Mouse (Mus musculus) hindbrain, embryonic 15.5 days (tissue): Measurements from ENCODE around the gene Mphosph10. TPM values are rescaled to one million over a fixed set of nuclear protein-coding genes. Genes with fewer than 3 reads are reported as not detected.

Experiments
- ATAC-seq: fragments of 200-750 bp; cut with Nextera tagmentation; 2 replicates; pipeline ENCODE4 v1.8.0; 2017; ENCODE audit warnings: low read depth, moderate number of reproducible peaks, moderate TSS enrichment; ENCODE audit not compliant: low FRiP score
- H3K27ac ChIP-seq: fragments of 300-500 bp; sonication (generic); replicated peaks from 2 replicates; pipeline ENCODE4 v1.5.1; 2015; ENCODE audit warnings: mild to moderate bottlenecking, inconsistent platforms
- H3K27me3 ChIP-seq: fragments of 300-500 bp; sonication (generic); 2 replicates; pipeline ENCODE4 v1.6.1; 2015; ENCODE audit warnings: control low read depth, inconsistent platforms
- H3K36me3 ChIP-seq: fragments of 300-500 bp; sonication (generic); 2 replicates; pipeline ENCODE4 v1.6.1; 2015; ENCODE audit warnings: control low read depth, inconsistent platforms
- H3K4me1 ChIP-seq: fragments of 300-500 bp; sonication (generic); replicated peaks from 2 replicates; pipeline ENCODE4 v1.6.1; 2015; ENCODE audit warnings: control low read depth, inconsistent platforms
- H3K4me2 ChIP-seq: fragments of 300-500 bp; sonication (generic); 2 replicates; pipeline ENCODE4 v1.6.1; 2015; ENCODE audit warnings: moderate library complexity, mild to moderate bottlenecking, inconsistent platforms
- H3K4me3 ChIP-seq: fragments of 300-500 bp; sonication (generic); 2 replicates; pipeline ENCODE4 v1.5.1; 2015; ENCODE audit warnings: mild to moderate bottlenecking, inconsistent platforms
- H3K9ac ChIP-seq: fragments of 300-500 bp; sonication (generic); 2 replicates; pipeline ENCODE4 v1.6.1; 2015; ENCODE audit warnings: inconsistent platforms
- H3K9me3 ChIP-seq: fragments of 300-500 bp; sonication (generic); 2 replicates; pipeline ENCODE4 v1.6.1; 2016; ENCODE audit warnings: control low read depth, inconsistent platforms
- WGBS: fragments of 180-500 bp; shearing (Covaris S2); methylation state at CpG from one replicate; pipeline ENCODE4 v1.1.7; 2015; 5-methylcytosine and 5-hydroxymethylcytosine counted together
- polyA plus RNA-seq: library from polyadenylated mRNA; unstranded; fragments of >200 nt; fragmentation: Nextera tagmentation; extraction: Ambion mirVana; gene quantifications from 2 replicates; pipeline ENCODE4 v1.2.1, GENCODE M21; 2015

Mphosph10 gene
- polyA plus RNA-seq, 1 experiment from 2014 or later, result 22.7 TPM

DNA sequence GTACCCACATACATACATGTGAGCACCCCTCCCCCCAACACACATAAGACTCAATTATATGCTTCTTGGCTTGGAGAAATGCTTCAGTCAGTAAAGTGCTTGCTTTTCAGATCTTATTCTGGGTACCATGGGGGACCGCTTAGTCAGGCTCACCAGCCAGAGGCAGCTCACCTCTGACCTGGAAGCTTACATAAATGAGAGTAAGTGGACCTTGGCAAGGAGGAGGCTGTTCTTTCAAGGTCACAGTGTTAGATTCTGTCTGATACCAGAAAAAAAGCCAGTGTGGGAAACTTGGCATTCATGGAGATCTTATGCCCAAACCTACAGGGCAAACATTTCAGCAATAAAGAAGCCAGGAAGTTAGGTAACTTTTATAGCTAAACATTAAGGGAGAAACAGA is 44.3 kb downstream of the Mphosph10 start:
- WGBS, result 97% methylated on average over 1 of the region's 1 CpGs
- no peaks in the 10 kb centered on the region for H3K9me3 ChIP-seq
- no peak overlapping the region for H3K4me3 ChIP-seq
- no peak overlapping the region for H3K9ac ChIP-seq
- ATAC-seq, result no peak
- H3K36me3 ChIP-seq, result peaks cover 8% of the 10 kb centered on the region; the same call in 1 of the 2 replicates
- H3K27me3 ChIP-seq, result no peaks in the 10 kb centered on the region
- H3K4me1 ChIP-seq, result peaks cover 18% of the 10 kb centered on the region
- H3K4me2 ChIP-seq, result no peak overlapping the region
- no peak overlapping the region for H3K27ac ChIP-seq

DNA sequence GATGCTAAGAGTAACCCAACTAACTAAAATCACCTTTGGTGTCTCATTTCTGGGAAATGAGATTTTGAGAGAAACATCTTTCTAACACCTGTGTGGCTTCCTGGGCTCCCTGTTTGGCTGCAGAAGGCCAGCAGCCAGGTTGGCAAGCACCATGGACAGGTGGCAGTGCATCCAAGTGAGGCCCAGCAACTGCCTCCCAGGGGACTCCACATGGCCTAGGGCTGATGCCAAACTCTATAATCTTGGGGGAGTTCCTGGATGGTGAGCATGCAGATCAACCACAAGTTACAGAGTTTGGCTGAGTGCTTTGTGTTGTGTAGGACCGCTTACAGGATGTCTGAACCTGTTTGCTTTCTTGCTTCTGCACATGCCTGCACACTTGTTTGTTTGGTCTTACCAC is 59.4 kb downstream of the Mphosph10 start:
- H3K9me3 ChIP-seq, result no peaks in the 10 kb centered on the region
- H3K27ac ChIP-seq, result no peak overlapping the region
- H3K4me3 ChIP-seq, result no peak overlapping the region
- peaks cover 38% of the 10 kb centered on the region for H3K36me3 ChIP-seq
- WGBS, result 100% methylated on average over 1 of the region's 1 CpGs
- ATAC-seq, result no peak
- no peaks in the 10 kb centered on the region; the same call in 1 of the 2 replicates for H3K4me1 ChIP-seq
- no peaks in the 10 kb centered on the region for H3K27me3 ChIP-seq
- H3K4me2 ChIP-seq, result no peak overlapping the region
- no peak overlapping the region for H3K9ac ChIP-seq

DNA sequence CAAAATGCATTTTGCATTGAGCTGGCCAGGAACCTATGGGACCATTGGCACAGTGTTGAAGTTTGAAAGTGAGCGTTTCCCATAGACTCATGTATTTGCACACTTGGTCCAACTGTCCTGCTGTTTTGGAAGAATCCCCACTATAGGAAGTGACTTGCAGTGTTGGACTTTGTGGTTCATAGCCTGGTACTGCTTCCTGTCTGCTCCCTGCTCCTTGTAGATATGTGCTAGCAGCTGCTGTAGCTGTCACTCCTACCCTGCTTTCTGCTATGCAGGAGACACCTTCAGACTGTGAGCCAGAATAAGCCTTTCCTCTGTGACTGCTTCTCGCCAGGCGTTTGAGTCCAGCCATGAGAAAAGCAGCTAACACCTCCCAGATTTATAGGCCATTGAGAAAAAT is 60.8 kb downstream of the Mphosph10 start:
- Histone ChIP-seq H3K4me3 (no peak overlapping the region), H3K4me1 (no peaks in the 10 kb centered on the region; the same call in 1 of the 2 replicates), H3K27me3 (no peaks in the 10 kb centered on the region), H3K9me3 (no peaks in the 10 kb centered on the region), H3K27ac (no peak overlapping the region), H3K4me2 (no peak overlapping the region), H3K36me3 (peaks cover 24% of the 10 kb centered on the region), H3K9ac (no peak overlapping the region)
- 90% methylated on average over 3 of the region's 3 CpGs for WGBS
- no peak for ATAC-seq

DNA sequence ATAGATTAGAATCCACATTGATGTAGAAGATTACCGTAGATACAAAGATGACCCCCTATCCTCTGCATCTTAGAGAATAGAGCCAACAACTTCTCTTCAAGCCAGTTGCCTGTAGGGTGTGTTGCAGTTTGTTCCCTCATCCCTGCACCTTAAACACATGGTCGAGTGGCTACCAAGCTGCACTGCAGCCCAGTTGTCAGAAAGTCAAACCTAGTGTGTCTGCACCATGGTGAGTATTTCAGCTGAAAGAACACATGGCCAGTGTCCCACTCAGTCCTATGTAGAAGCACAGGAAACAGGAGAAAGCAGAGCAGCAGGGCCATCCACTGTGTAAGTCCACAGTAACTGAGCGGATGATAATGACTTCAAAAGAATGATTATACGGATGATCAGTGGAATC is 64.6 kb downstream of the Mphosph10 start:
- H3K27me3 ChIP-seq, result no peaks in the 10 kb centered on the region
- 93% methylated on average over 4 of the region's 4 CpGs for WGBS
- ATAC-seq, result no peak
- H3K36me3 ChIP-seq, result peaks cover 8% of the 10 kb centered on the region; the same call in 1 of the 2 replicates
- H3K4me2 ChIP-seq, result no peak overlapping the region
- no peaks in the 10 kb centered on the region for H3K9me3 ChIP-seq
- H3K9ac ChIP-seq, result no peak overlapping the region
- H3K4me3 ChIP-seq, result no peak overlapping the region
- H3K4me1 ChIP-seq, result no peaks in the 10 kb centered on the region
- no peak overlapping the region for H3K27ac ChIP-seq

DNA sequence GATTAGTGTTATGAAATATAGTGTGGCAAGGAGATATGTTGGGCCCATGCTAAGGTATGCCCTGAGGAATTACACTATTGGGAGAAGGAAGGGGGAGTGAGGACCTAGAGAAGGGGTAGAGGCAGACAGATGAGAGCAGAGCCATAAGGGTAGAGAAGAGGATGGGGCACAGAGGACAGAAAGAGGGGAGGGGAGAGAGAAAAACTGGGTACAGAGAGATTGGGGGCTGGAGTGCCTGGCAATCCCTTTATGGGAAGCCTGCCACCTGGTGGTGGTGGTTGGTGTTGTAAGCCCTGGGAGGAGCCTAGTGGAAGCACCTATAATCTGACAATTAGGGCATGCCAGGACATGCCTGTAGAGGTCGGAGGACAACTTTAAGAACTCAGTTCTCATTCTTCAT is 65.2 kb downstream of the Mphosph10 start:
- Histone ChIP-seq H3K4me2 (no peak overlapping the region), H3K36me3 (peaks cover 8% of the 10 kb centered on the region; the same call in 1 of the 2 replicates), H3K4me3 (no peak overlapping the region), H3K4me1 (no peaks in the 10 kb centered on the region), H3K9ac (no peak overlapping the region), H3K9me3 (no peaks in the 10 kb centered on the region), H3K27me3 (no peaks in the 10 kb centered on the region), H3K27ac (no peak overlapping the region)
- 39% methylated on average over 1 of the region's 1 CpGs for WGBS
- ATAC-seq, result peak; percentile 59; the same call in 1 of the 2 replicates

Other genes with a start within 250 kb of the Mphosph10 start
- 0.14 and 0.17 TPM in 2 replicates for gene Trpm1, start 238.4 kb downstream of the Mphosph10 start, polyA plus RNA-seq
- 10.9 and 11.0 TPM in 2 replicates for gene Mtmr10, start 104.6 kb downstream of the Mphosph10 start, polyA plus RNA-seq
- gene Fan1, start 18.2 kb downstream of the Mphosph10 start, polyA plus RNA-seq, result 5.4 and 7.1 TPM in 2 replicates
- 46.7 and 56.4 TPM in 2 replicates for gene Mcee, start 339 bp upstream of the Mphosph10 start, polyA plus RNA-seq
- 158 and 175 TPM in 2 replicates for gene Apba2, start 109.4 kb upstream of the Mphosph10 start, polyA plus RNA-seq